ENCODE assay signal across 27 mouse cellular contexts in the genomic region with DNA sequence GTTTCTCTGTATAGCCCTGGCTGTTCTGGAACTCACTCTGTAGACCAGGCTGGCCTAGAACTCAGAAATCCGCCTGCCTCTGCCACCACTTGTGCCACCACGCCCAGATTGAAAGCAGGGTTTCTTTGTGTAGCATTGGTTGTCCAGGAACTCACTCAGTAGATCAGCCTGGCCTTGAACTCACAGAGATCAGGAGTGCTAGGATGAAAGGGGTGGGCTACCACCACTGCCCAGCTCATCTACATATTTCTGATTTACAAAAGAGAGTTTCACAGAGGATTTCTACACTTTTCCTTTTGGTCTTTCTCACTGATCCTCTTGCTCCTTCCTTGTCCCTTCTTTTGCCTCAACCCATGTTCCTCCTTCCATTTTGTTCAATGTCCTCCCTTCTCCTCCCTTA. TPM values are rescaled to one million over a fixed set of nuclear protein-coding genes. Genes with fewer than 3 reads are reported as not detected.
DNase-seq lines count a peak whose midpoint lies in the region; ATAC-seq and TF ChIP-seq lines count a peak whose summit lies in the region.
"Had no signal": no experiment of that assay in that cellular context is flagged by ENCODE, and none has a peak within 500 bp of the region (broad histone marks: within the 10 kb centered on the region; RNA-seq: fewer than 3 reads in every experiment).

No protein-coding gene starts in this region.

- in situ Hi-C loops in ES-E14 (cut with MboI; ENCODE audit: low sequenced_read_pairs in 2 of 2, unreplicated experiment in 2 of 2) = no loop called here

- H3K27ac ChIP-seq in ES-Bruce4 (ENCODE audit: insufficient read depth, low read length) = peak overlapping the region; percentile 16; the same call in 1 of the 2 replicates
- peak overlapping the region; percentile 70; the same call in 1 of the 2 replicates for H3K27ac ChIP-seq in ES-E14 (ENCODE audit: insufficient read depth, low read depth, low read length, poor library complexity, severe bottlenecking)
- no peak overlapping the region for H3K27ac ChIP-seq in forebrain, embryonic 13.5 days
- H3K27ac ChIP-seq: embryonic facial prominence, embryonic 13.5 days; embryonic facial prominence, embryonic 15.5 days; forebrain, embryonic 10.5 days; forebrain, embryonic 12.5 days; forebrain, embryonic 15.5 days had no signal

- TF ChIP-seq EP300 in ES-Bruce4 (IDR thresholded peaks at IDR 0.05; ENCODE audit: insufficient read depth, low read depth, low read length) = no peak

- 72% methylated on average over 2 of the region's 2 CpGs for WGBS in forebrain, embryonic 13.5 days

- H3K4me3 ChIP-seq in ES-Bruce4 (ENCODE audit: low read depth, low read length) (no peak overlapping the region), ES-E14 (ENCODE audit: insufficient read depth in 1 of 2, low read depth in 1 of 2, low read length in 2 of 2, poor library complexity in 1 of 2, severe bottlenecking in 1 of 2) (no peak overlapping the region)
- H3K4me3 ChIP-seq in forebrain, embryonic 13.5 days = no peak overlapping the region
- H3K4me3 ChIP-seq: embryonic facial prominence, embryonic 13.5 days; embryonic facial prominence, embryonic 15.5 days; erythroblast, embryonic 14.5 days; forebrain, embryonic 10.5 days; forebrain, embryonic 12.5 days; forebrain, embryonic 15.5 days had no signal

- DNase-seq in ES-E14 (ENCODE audit: low read depth, low spot score) (no peak), ZHBTc4 (ENCODE audit: low read depth, low spot score) (peak; percentile 82)
- DNase-seq in gastrocnemius, postnatal 4 days (ENCODE audit: low spot score in 2 of 2) = no peak
- DNase-seq: adrenal gland, adult 2 months; adrenal gland, postnatal 10 days; adrenal gland, postnatal 25 days; B cell, adult 2 months; cerebellum, adult 11 months; cerebellum, adult 18-20 months; cerebellum, adult 8-10 months; cerebellum, adult 9-11 months; cerebellum, postnatal 14 days; cerebellum, postnatal 36 days; embryo, embryonic 11 days; forebrain, postnatal 0 days had no signal

- no peak overlapping the region for H3K9ac ChIP-seq in ES-Bruce4 (ENCODE audit: low read depth, poor library complexity, severe bottlenecking)
- H3K9ac ChIP-seq in ES-E14 (ENCODE audit: insufficient read depth, low read depth, low read length, poor library complexity, severe bottlenecking) = no peak overlapping the region
- H3K9ac ChIP-seq in forebrain, embryonic 13.5 days = no peak overlapping the region
- H3K9ac ChIP-seq: embryonic facial prominence, embryonic 13.5 days; embryonic facial prominence, embryonic 15.5 days; forebrain, embryonic 12.5 days; forebrain, embryonic 15.5 days; forebrain, postnatal 0 days had no signal

- no peak for TF ChIP-seq CTCF in ES-Bruce4 (IDR thresholded peaks at IDR 0.05; ENCODE audit: low read depth, low read length)

- no peaks in the 10 kb centered on the region for H3K27me3 ChIP-seq in ES-Bruce4 (ENCODE audit: control insufficient read depth, insufficient read depth, low read length, poor library complexity, severe bottlenecking)
- H3K27me3 ChIP-seq in forebrain, embryonic 13.5 days = peaks cover 18% of the 10 kb centered on the region
- H3K27me3 ChIP-seq: forebrain, embryonic 15.5 days had no signal

- ATAC-seq in forebrain, embryonic 13.5 days = no peak
- ATAC-seq: CD4-positive, CD25-positive, alpha-beta regulatory T cell, adult 4 months; forebrain, embryonic 15.5 days; forebrain, postnatal 0 days had no signal

- no peak for TF ChIP-seq POLR2A in ES-Bruce4 (IDR thresholded peaks at IDR 0.05; ENCODE audit: insufficient read depth, low read length)

- H3K9me3 ChIP-seq in ES-Bruce4 (replicated peaks; ENCODE audit: control insufficient read depth, insufficient read depth, low read length, poor library complexity, severe bottlenecking) = no peaks in the 10 kb centered on the region
- no peaks in the 10 kb centered on the region for H3K9me3 ChIP-seq in ES-E14 (ENCODE audit: control insufficient read depth, insufficient read depth, low read depth, low read length)
- no peaks in the 10 kb centered on the region for H3K9me3 ChIP-seq in forebrain, embryonic 13.5 days (replicated peaks)
- H3K9me3 ChIP-seq: embryonic facial prominence, embryonic 13.5 days; embryonic facial prominence, embryonic 15.5 days; forebrain, embryonic 10.5 days; forebrain, embryonic 12.5 days; forebrain, embryonic 15.5 days had no signal

- H3K36me3 ChIP-seq in ES-Bruce4 (ENCODE audit: control insufficient read depth, insufficient read depth, low read length, poor library complexity, severe bottlenecking) (no peaks in the 10 kb centered on the region), ES-E14 (ENCODE audit: control insufficient read depth, insufficient read depth, low read length, poor library complexity, severe bottlenecking) (no peaks in the 10 kb centered on the region)
- H3K36me3 ChIP-seq in forebrain, embryonic 13.5 days (ENCODE audit: poor library complexity, severe bottlenecking) = no peaks in the 10 kb centered on the region
- H3K36me3 ChIP-seq: embryonic facial prominence, embryonic 13.5 days; embryonic facial prominence, embryonic 15.5 days; forebrain, embryonic 10.5 days; forebrain, embryonic 12.5 days; forebrain, embryonic 15.5 days had no signal

- H3K4me1 ChIP-seq in ES-Bruce4 (ENCODE audit: control insufficient read depth, insufficient read depth, low read length) = peaks cover 2% of the 10 kb centered on the region
- H3K4me1 ChIP-seq in ES-E14 (ENCODE audit: control insufficient read depth in 2 of 2, insufficient read depth in 2 of 2, low read length in 2 of 2, poor library complexity in 1 of 2) = peaks cover 4 to 13% of the 10 kb centered on the region in 2 experiments; a peak in 3 of 4 replicates
- H3K4me1 ChIP-seq in forebrain, embryonic 13.5 days = peaks cover 14% of the 10 kb centered on the region

- H3K4me2 ChIP-seq in forebrain, embryonic 13.5 days = no peak overlapping the region
- H3K4me2 ChIP-seq: embryonic facial prominence, embryonic 13.5 days; embryonic facial prominence, embryonic 15.5 days; forebrain, embryonic 12.5 days; forebrain, embryonic 15.5 days had no signal

TF ChIP-seq in ES-E14, 5 proteins besides CTCF, POLR2A, EP300 and RAD21:
- TF ChIP-seq MAFK (IDR thresholded peaks at IDR 0.05; ENCODE audit: insufficient read depth, low read depth, low read length) (no peak), ZNF384 (IDR thresholded peaks at IDR 0.05; ENCODE audit: low read depth, low read length) (peak; percentile 89)

RNA-seq across cellular contexts. Expression of a gene that starts 53.1 kb away (rescaled TPM):
- not detected in 2 replicates for polyA plus RNA-seq in ES-Bruce4 (2011; ENCODE audit: insufficient read depth, insufficient read length, low read depth, missing spikeins)
- 0.16 and 0.22 TPM in 2 replicates for total RNA-seq in ES-E14 (2012; rRNA removed)
- polyA plus RNA-seq in forebrain, embryonic 13.5 days (2015; fragmentation: Nextera tagmentation; extraction: Ambion mirVana) = not detected in 2 replicates
- 10 to 100 TPM; 24.2 to 26.0 TPM for total RNA-seq in gastrocnemius, postnatal 4 days (2021)
- total RNA-seq: adrenal gland, postnatal 25 days; CH12.LX; common myeloid progenitor, adult 5-6 weeks; forebrain, postnatal 0 days; MEL had no signal
- polyA plus RNA-seq: adrenal gland, adult 2 months; CD4-positive, CD25-positive, alpha-beta regulatory T cell, adult 4 months; erythroblast, embryonic 14.5 days; forebrain, embryonic 10.5 days; forebrain, embryonic 12.5 days; forebrain, embryonic 15.5 days; forebrain, postnatal 0 days had no signal

Comparison
In these comparisons a context has a peak if more than half of its experiments do, and no peak if none do; other contexts are left out.
1. RNA of a gene that starts 53.1 kb away (total RNA-seq): 24.2 to 26.0 TPM in gastrocnemius, postnatal 4 days; 0.16 to 0.22 TPM in ES-E14; every median in the first group is over 10 times any median in the second.